Mouse (Mus musculus): ENCODE data around the gene N4bp1. TPM values are rescaled to one million over a fixed set of nuclear protein-coding genes. Genes with fewer than 3 reads are reported as not detected.

Gene N4bp1
- polyA plus RNA-seq, 1 experiment from 2014 or later: 9.8 TPM

- H3K9me3 ChIP-seq (replicated peaks): no peaks in the 10 kb centered on the region
- ATAC-seq: no peak
- H3K27ac ChIP-seq: no peak overlapping the region
- 91% methylated on average over 1 of the region's 1 CpGs for WGBS
- H3K4me1 ChIP-seq: no peaks in the 10 kb centered on the region
- no peak overlapping the region for H3K4me2 ChIP-seq
- H3K36me3 ChIP-seq (ENCODE audit: poor library complexity, severe bottlenecking): 0 out of 2 replicates have a peak, but pooled peaks cover 9% of the 10 kb centered on the region
- H3K9ac ChIP-seq: no peak overlapping the region
- no peaks in the 10 kb centered on the region for H3K27me3 ChIP-seq
- no peak overlapping the region for H3K4me3 ChIP-seq
These were observed 51.1 kb downstream of the N4bp1 start for GRCm38 (mm10) chr8:86833937-86834336.

- H3K27me3 ChIP-seq: no peaks in the 10 kb centered on the region
- no peak for ATAC-seq
- WGBS: 64% methylated on average over 2 of the region's 2 CpGs
- no peak overlapping the region for H3K9ac ChIP-seq
- no peak overlapping the region for H3K4me2 ChIP-seq
- H3K9me3 ChIP-seq (replicated peaks): no peaks in the 10 kb centered on the region
- no peaks in the 10 kb centered on the region for H3K36me3 ChIP-seq (ENCODE audit: poor library complexity, severe bottlenecking)
- H3K4me1 ChIP-seq: 0 out of 2 replicates have a peak, but pooled peaks cover 3% of the 10 kb centered on the region
- H3K27ac ChIP-seq: no peak overlapping the region
- H3K4me3 ChIP-seq: no peak overlapping the region
These were observed 56.1 kb downstream of the N4bp1 start for GRCm38 (mm10) chr8:86828925-86829324.

DNA sequence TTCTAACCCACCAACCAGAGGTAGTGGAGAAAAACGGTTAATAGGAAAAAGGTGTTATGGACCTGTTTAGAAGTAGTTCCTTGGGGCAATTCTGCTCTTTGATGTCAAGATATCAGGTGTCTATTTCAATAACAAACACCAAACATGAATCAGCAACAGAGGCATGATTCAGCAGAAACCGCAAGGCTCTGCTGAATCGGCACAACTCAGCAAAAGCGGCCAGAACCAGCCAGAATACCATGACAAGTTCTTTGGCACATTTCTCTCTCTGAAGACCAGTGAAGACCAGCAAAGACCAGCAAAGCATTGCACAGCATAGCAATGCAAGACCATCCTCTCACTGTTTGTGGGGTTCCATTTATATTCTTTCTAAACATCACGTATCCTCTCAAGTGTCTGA is 57.9 kb downstream of the N4bp1 start:
- Histone ChIP-seq H3K27ac (no peak overlapping the region), H3K36me3 (ENCODE audit: poor library complexity, severe bottlenecking) (no peaks in the 10 kb centered on the region), H3K27me3 (no peaks in the 10 kb centered on the region), H3K4me1 (0 out of 2 replicates have a peak, but pooled peaks cover 3% of the 10 kb centered on the region), H3K9ac (no peak overlapping the region), H3K9me3 (replicated peaks) (no peaks in the 10 kb centered on the region), H3K4me3 (no peak overlapping the region), H3K4me2 (no peak overlapping the region)
- no peak for ATAC-seq
- 95% methylated on average over 5 of the region's 5 CpGs for WGBS

DNA sequence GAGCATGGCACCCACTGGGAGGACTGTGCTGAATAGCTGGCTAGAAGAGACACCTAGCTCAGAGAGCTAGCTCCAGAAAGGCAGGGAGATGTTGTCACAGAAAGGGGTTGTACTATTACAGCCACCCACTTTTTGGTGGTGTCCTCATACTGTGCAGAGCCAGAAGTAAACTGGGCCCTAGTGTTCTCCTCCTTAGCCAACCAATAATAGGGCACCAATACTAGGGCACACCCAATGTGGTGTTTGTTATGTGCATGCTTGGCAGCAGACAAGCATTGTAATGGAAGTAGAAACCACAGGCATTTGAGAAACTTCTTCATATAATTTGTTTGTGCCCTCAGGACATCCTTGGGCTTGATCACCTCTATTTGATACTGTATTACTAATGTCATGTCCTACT is 58.5 kb downstream of the N4bp1 start:
- Histone ChIP-seq H3K4me2 (no peak overlapping the region), H3K4me1 (0 out of 2 replicates have a peak, but pooled peaks cover 3% of the 10 kb centered on the region)

GRCm38 (mm10) chr8:86825674-86826448 is 59.2 kb downstream of the N4bp1 start:
- no peak for ATAC-seq
- 84% methylated on average over 9 of the region's 9 CpGs for WGBS

More for the DNA sequence above, 58.5 kb downstream of the N4bp1 start:
- no peaks in the 10 kb centered on the region for H3K9me3 ChIP-seq (replicated peaks)
- no peaks in the 10 kb centered on the region for H3K36me3 ChIP-seq (ENCODE audit: poor library complexity, severe bottlenecking)
- no peak overlapping the region for H3K27ac ChIP-seq
- no peak overlapping the region for H3K9ac ChIP-seq
- ATAC-seq: no peak
- no peaks in the 10 kb centered on the region for H3K27me3 ChIP-seq
- no peak overlapping the region for H3K4me3 ChIP-seq

DNA sequence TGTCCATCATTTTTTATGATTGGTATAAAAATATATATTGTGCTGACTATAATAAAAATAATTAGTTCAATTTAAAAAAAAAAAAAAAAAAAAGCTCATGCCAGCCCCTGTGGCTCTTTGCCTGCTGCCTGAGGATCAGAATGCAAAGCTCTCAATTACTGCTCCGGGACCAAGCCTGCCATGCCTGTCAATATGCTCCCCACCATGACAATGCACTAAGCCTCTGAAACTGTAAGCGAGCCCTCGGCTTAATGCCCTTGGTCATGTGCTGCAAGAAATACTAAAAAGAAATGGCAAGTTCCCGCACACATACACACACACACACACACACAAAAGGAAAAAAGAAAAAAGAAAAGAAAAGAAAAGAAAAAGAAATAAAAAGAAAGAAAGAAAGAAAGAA is 60.3 kb downstream of the N4bp1 start:
- H3K9me3 ChIP-seq (replicated peaks): no peaks in the 10 kb centered on the region
- 5% methylated on average over 4 of the region's 4 CpGs for WGBS
- H3K4me1 ChIP-seq: 0 out of 2 replicates have a peak, but pooled peaks cover 3% of the 10 kb centered on the region
- H3K4me3 ChIP-seq: no peak overlapping the region
- no peaks in the 10 kb centered on the region for H3K36me3 ChIP-seq (ENCODE audit: poor library complexity, severe bottlenecking)
- no peaks in the 10 kb centered on the region for H3K27me3 ChIP-seq
- no peak for ATAC-seq
- H3K27ac ChIP-seq: no peak overlapping the region
- H3K9ac ChIP-seq: no peak overlapping the region
- H3K4me2 ChIP-seq: no peak overlapping the region

More at GRCm38 (mm10) chr8:86825674-86826448, 59.2 kb downstream of the N4bp1 start:
- Histone ChIP-seq H3K4me1 (0 out of 2 replicates have a peak, but pooled peaks cover 3% of the 10 kb centered on the region), H3K27ac (no peak overlapping the region), H3K9ac (no peak overlapping the region), H3K4me2 (no peak overlapping the region), H3K9me3 (replicated peaks) (no peaks in the 10 kb centered on the region), H3K27me3 (no peaks in the 10 kb centered on the region), H3K36me3 (ENCODE audit: poor library complexity, severe bottlenecking) (no peaks in the 10 kb centered on the region), H3K4me3 (no peak overlapping the region)

DNA sequence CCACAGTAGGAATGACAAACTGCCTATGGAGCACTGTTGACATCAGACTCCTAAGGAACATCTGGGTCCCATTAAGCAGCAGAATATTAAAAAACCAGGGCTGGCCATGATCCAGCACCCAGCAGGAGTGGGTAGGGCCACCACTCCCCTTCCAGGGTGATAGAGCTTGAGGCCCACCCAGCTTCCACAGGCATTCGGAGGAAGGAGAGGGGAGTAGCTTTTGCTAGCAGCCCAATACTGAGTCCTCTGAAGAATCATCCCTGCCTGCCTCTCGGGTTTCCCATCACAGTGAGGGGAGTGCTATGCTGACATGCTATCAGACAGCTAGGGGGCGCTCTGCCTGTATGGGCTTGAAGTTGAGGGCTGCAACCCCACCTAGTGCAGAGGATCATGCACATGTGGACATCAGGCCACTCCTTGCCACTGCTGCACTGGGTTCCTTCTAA is 64.3 kb downstream of the N4bp1 start:
- Histone ChIP-seq H3K4me3 (no peak overlapping the region), H3K9ac (no peak overlapping the region), H3K4me2 (no peak overlapping the region), H3K27me3 (no peaks in the 10 kb centered on the region), H3K36me3 (ENCODE audit: poor library complexity, severe bottlenecking) (no peaks in the 10 kb centered on the region), H3K4me1 (0 out of 2 replicates have a peak, but pooled peaks cover 3% of the 10 kb centered on the region), H3K9me3 (replicated peaks) (no peaks in the 10 kb centered on the region), H3K27ac (no peak overlapping the region)
- ATAC-seq: no peak
- WGBS: 15% methylated on average over 3 of the region's 3 CpGs

- no peak overlapping the region for H3K4me3 ChIP-seq
- no peaks in the 10 kb centered on the region for H3K9me3 ChIP-seq (replicated peaks)
- H3K4me2 ChIP-seq: no peak overlapping the region
- no peaks in the 10 kb centered on the region for H3K36me3 ChIP-seq (ENCODE audit: poor library complexity, severe bottlenecking)
- no peak for ATAC-seq
- H3K4me1 ChIP-seq: 0 out of 2 replicates have a peak, but pooled peaks cover 3% of the 10 kb centered on the region
- 70% methylated on average over 2 of the region's 2 CpGs for WGBS
- H3K27me3 ChIP-seq: no peaks in the 10 kb centered on the region
- H3K9ac ChIP-seq: no peak overlapping the region
- H3K27ac ChIP-seq: no peak overlapping the region
These were observed 64.8 kb downstream of the N4bp1 start for GRCm38 (mm10) chr8:86820186-86820755.

- Histone ChIP-seq H3K27me3 (no peaks in the 10 kb centered on the region), H3K4me2 (no peak overlapping the region), H3K4me1 (no peaks in the 10 kb centered on the region), H3K4me3 (no peak overlapping the region), H3K9ac (no peak overlapping the region), H3K36me3 (ENCODE audit: poor library complexity, severe bottlenecking) (no peaks in the 10 kb centered on the region), H3K9me3 (replicated peaks) (no peaks in the 10 kb centered on the region), H3K27ac (no peak overlapping the region)
- ATAC-seq: no peak
- 58% methylated on average over 6 of the region's 6 CpGs for WGBS
These were observed 65.6 kb downstream of the N4bp1 start for GRCm38 (mm10) chr8:86819426-86819825.

DNA sequence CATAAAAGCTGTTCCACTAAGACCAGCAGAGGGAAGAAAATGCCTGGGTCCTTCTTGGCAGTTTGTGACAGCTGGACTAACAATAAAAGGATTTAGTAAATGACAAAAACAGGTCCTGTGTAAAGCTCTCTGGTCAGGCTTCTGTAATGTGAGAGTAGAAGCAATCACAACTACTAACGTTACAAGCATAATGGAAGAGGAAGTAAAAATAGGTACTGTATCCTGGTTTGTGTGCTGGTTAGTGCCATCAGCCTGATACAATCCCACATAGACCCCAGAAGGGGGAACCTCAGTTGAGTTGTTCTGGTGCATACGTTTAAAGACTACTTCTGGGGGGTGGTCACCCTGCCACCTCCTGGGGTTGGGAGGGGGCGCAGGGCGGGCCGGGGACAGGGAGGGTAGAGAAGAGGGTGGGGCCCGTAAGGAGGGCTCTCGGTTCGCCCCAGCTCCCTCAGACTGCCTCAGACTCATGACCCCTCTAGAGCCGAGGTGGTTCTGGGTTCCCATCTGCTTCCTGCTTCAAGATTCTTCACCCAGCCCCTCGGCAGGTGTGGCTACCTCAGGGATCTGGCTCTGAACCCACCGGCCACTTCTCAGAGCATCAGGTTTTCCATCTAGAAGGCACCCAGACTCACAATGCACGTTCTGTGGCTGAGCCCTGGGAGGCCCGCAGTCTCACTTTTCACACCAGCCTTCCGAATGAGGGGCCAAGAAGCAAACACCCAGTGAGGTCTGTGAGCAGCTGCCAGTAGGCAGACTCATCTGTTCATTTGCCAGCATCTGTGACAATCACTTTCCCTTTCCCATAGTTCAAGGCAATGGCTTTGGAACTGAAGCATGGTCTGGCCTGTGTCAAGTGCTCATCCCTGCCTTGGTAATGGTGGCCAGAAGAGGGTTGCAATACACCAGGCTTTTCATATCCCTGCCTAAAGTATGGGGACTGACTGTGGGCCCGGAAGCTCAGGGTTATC is 75.8 kb downstream of the N4bp1 start:
- Histone ChIP-seq H3K4me3 (no peak overlapping the region), H3K27ac (no peak overlapping the region), H3K4me1 (no peaks in the 10 kb centered on the region), H3K9ac (no peak overlapping the region), H3K36me3 (ENCODE audit: poor library complexity, severe bottlenecking) (no peaks in the 10 kb centered on the region), H3K27me3 (no peaks in the 10 kb centered on the region), H3K9me3 (replicated peaks) (no peaks in the 10 kb centered on the region), H3K4me2 (no peak overlapping the region)
- 88% methylated on average over 15 of the region's 15 CpGs for WGBS
- no peak for ATAC-seq

DNA sequence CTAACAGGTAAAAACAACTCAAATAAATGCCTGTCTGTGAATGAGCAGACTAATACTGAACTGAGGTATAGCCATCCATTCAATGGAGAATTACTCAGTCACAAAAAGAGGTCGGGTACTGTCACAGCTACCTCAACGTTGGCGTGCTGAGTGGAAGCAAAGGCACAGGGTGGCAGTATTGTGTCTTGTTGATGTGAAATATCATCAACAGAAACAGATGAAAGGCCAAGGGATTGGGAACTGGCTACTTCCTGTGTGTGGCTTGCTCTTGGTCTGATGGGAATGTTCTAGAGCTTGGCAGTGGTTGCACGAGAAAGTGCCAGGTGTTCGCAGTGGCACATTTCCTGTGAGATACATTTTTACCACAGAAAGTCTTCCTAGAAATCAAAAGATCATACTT is 76.8 kb downstream of the N4bp1 start:
- H3K36me3 ChIP-seq (ENCODE audit: poor library complexity, severe bottlenecking): no peaks in the 10 kb centered on the region
- no peaks in the 10 kb centered on the region for H3K9me3 ChIP-seq (replicated peaks)
- WGBS: 76% methylated on average over 5 of the region's 5 CpGs
- no peak for ATAC-seq
- H3K9ac ChIP-seq: no peak overlapping the region
- H3K4me2 ChIP-seq: no peak overlapping the region
- no peaks in the 10 kb centered on the region for H3K27me3 ChIP-seq
- no peak overlapping the region for H3K4me3 ChIP-seq
- H3K27ac ChIP-seq: no peak overlapping the region
- H3K4me1 ChIP-seq: no peaks in the 10 kb centered on the region

GRCm38 (mm10) chr8:86801988-86802387 is 83.1 kb downstream of the N4bp1 start:
- H3K4me3 ChIP-seq: no peak overlapping the region
- WGBS: 64% methylated on average over 6 of the region's 6 CpGs
- no peak for ATAC-seq
- no peaks in the 10 kb centered on the region for H3K4me1 ChIP-seq
- no peaks in the 10 kb centered on the region for H3K9me3 ChIP-seq (replicated peaks)
- H3K36me3 ChIP-seq (ENCODE audit: poor library complexity, severe bottlenecking): no peaks in the 10 kb centered on the region
- no peak overlapping the region for H3K9ac ChIP-seq
- no peaks in the 10 kb centered on the region for H3K27me3 ChIP-seq
- H3K4me2 ChIP-seq: no peak overlapping the region
- H3K27ac ChIP-seq: no peak overlapping the region
